Mouse (Mus musculus) midbrain, embryonic 11.5 days (tissue): ENCODE results near the gene Gm4779. TPM values are rescaled to one million over a fixed set of nuclear protein-coding genes. Genes with fewer than 3 reads are reported as not detected.
"Not testable (repeated sequence)": the region's sequence is repeated elsewhere in the genome, so short reads cannot be mapped to it uniquely, and the experiment has no call there.

Experiments used
- ATAC-seq: fragments of 200-750 bp; cut with Nextera tagmentation; 2 replicates; pipeline ENCODE4 v1.8.0; 2017; ENCODE audit warnings: moderate TSS enrichment, moderate library complexity; ENCODE audit not compliant: low FRiP score
- DNase-seq: peaks from one replicate; pipeline ENCODE4 v3.0.0; 2015; ENCODE audit warnings: low spot score; ENCODE audit errors: missing footprints
- H3K27ac ChIP-seq: fragments of 300-500 bp; sonication (generic); 2 replicates; pipeline ENCODE4 v1.5.1; 2014; ENCODE audit warnings: low read depth, low read length
- H3K27me3 ChIP-seq: fragments of 300-500 bp; sonication (generic); 2 replicates; pipeline ENCODE4 v1.6.1; 2014; ENCODE audit warnings: mild to moderate bottlenecking, low read length, moderate library complexity, mixed read lengths; ENCODE audit not compliant: control insufficient read depth, insufficient read depth
- H3K36me3 ChIP-seq: fragments of 300-500 bp; sonication (generic); 2 replicates; pipeline ENCODE4 v1.6.1; 2014; ENCODE audit warnings: mild to moderate bottlenecking, low read length, moderate library complexity, mixed read lengths; ENCODE audit not compliant: control insufficient read depth, insufficient read depth
- H3K4me1 ChIP-seq: fragments of 300-500 bp; sonication (generic); 2 replicates; pipeline ENCODE4 v1.6.1; 2014; ENCODE audit warnings: low read length; ENCODE audit not compliant: control insufficient read depth, insufficient read depth
- H3K4me2 ChIP-seq: fragments of 300-500 bp; sonication (generic); 2 replicates; pipeline ENCODE4 v1.6.1; 2014; ENCODE audit warnings: mild to moderate bottlenecking, moderate library complexity
- H3K4me3 ChIP-seq: fragments of 300-500 bp; sonication (generic); 2 replicates; pipeline ENCODE4 v1.5.1; 2014; ENCODE audit warnings: low read depth, low read length
- H3K9ac ChIP-seq: fragments of 300-500 bp; sonication (generic); 2 replicates; pipeline ENCODE4 v1.6.1; 2014; ENCODE audit warnings: low read length
- H3K9me3 ChIP-seq: fragments of 300-500 bp; sonication (generic); 2 replicates; pipeline ENCODE4 v1.6.1; 2016; ENCODE audit warnings: low read length; ENCODE audit not compliant: control insufficient read depth
- whole genome bisulfite sequencing: fragments of 180-500 bp; shearing (Covaris S2); extraction: QIAGEN DNeasy Blood & Tissue Kit; methylation state at CpG from one replicate; pipeline ENCODE4 v1.1.7; 2014; 5-methylcytosine and 5-hydroxymethylcytosine counted together
- polyA plus RNA-seq: library from polyadenylated mRNA; unstranded; fragments of >200 nt; fragmentation: Nextera tagmentation; extraction: Ambion mirVana; gene quantifications from 2 replicates; pipeline ENCODE4 v1.2.1, GENCODE M21; 2014

The Gm4779 gene
- not detected in 2 replicates for polyA plus RNA-seq

DNA sequence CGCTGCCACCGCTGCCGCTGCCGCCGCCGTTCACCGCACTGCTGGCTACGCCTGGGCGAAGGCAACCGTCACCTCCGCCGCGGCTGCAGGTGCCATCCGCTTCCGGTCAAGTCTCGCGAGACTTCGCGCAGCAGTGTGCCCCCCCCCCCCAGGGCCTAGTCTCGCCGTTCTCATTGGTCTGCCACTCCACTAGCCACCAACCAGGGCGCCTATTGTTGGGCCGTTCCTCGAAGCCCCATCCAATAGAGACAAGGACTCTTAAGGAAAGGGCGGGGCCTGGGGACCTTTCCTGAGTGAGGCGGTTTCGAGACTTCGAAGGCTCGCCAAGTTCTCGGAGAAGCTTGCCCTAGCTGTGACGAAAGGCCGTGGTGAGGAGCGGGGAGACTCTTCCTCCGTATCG, at the start of gene Gm4779, which contains the start of gene 8030474K03Rik:
Gm4779 (minus strand) TSS at position 82 of the 400 bp plus-strand sequence.
8030474K03Rik (plus strand) TSS at position 315 of the 400 bp plus-strand sequence.
- Histone ChIP-seq H3K9me3 (no peaks in the 10 kb centered on the region), H3K4me1 (no peaks in the 10 kb centered on the region), H3K4me2 (no peak within 1 kb of the TSS), H3K27ac (no peak within 1 kb of the TSS), H3K9ac (no peak within 1 kb of the TSS), H3K27me3 (peaks cover 2% of the 10 kb centered on the region; the same call in 1 of the 2 replicates), H3K4me3 (no peak within 1 kb of the TSS), H3K36me3 (no peaks in the 10 kb centered on the region)
- 94% methylated on average over 32 of the region's 35 CpGs for WGBS
- DNase-seq (no peak), ATAC-seq (no peak)

DNA sequence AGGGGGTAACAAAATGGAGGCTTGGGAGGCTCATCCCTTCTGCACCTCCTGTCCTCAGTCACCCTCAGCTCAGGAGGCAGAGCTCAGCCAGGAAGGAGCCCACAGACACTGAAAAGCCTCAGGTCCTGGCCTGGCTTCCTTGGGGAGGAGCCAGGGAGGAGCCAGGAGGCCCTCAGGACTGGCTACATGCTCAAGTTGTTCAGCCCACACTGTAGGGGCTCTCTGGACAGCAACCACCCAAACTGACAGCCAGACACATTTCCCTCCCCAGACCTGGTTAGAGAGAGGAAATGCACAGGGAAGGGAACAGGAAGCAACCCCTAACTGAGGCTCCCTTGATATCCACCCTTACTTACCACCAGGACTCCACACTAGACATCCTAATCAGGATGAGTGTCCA, 25.8 kb upstream of the Gm4779 start:
- not testable (repeated sequence) for ATAC-seq

DNA sequence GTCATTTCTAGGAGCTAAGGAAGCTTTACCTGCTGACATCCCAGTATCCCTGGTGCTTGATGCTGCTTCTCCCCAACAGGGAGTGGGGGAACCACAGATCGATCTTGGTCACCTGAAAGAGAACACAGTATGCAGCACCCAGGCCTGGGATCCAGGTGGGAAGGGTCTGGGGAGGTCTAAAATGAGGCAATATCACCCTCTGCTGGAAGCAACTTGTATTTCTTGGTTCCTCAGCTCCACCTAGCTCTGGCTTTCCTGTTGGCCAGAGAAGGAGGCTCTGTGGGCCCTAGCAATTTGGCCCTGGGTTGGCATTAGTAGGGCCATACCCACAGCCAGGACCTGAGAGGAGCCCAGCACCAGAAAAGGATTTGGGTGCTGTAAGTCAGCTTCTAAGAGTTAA, 24.9 kb upstream of the Gm4779 start:
- no peak overlapping the region for H3K4me2 ChIP-seq
- no peaks in the 10 kb centered on the region for H3K4me1 ChIP-seq
- H3K9me3 ChIP-seq: no peaks in the 10 kb centered on the region
- no peak for ATAC-seq
- no peak overlapping the region for H3K9ac ChIP-seq
- no peak for DNase-seq
- 44% methylated on average over 1 of the region's 1 CpGs for WGBS
- no peaks in the 10 kb centered on the region for H3K36me3 ChIP-seq
- peaks cover 6% of the 10 kb centered on the region for H3K27me3 ChIP-seq
- H3K4me3 ChIP-seq: no peak overlapping the region
- H3K27ac ChIP-seq: no peak overlapping the region

More for the DNA sequence above, 25.8 kb upstream of the Gm4779 start:
- H3K27ac ChIP-seq, H3K36me3 ChIP-seq, H3K4me2 ChIP-seq, H3K9me3 ChIP-seq, H3K9ac ChIP-seq, H3K4me1 ChIP-seq, H3K4me3 ChIP-seq, H3K27me3 ChIP-seq, DNase-seq: not testable (repeated sequence)

DNA sequence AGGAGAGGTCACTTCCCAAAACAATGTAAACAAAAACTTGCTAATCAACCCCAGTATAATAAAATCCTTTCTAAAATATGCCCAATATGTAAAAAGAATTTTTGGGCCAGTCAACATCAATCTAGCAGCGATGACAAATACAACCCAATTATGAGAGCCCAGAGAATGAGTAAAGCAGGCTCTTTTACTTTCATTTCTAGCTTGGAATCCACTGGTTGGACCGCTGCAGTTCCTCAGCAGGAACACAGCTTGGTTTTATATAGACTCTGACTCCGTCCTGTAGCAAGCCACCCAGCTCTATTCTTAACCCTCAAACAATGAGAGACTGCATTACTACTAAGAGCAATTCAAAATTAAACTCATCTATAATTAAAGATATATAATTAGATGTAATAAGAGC, 17.5 kb upstream of the Gm4779 start:
- DNase-seq (no peak), ATAC-seq (no peak)
- no peaks in the 10 kb centered on the region for H3K36me3 ChIP-seq
- no peak overlapping the region for H3K4me3 ChIP-seq
- no peak overlapping the region for H3K27ac ChIP-seq
- peaks cover 9% of the 10 kb centered on the region for H3K27me3 ChIP-seq
- H3K9me3 ChIP-seq: no peaks in the 10 kb centered on the region
- no peak overlapping the region for H3K4me2 ChIP-seq
- whole genome bisulfite sequencing: 65% methylated on average over 3 of the region's 3 CpGs
- no peaks in the 10 kb centered on the region for H3K4me1 ChIP-seq
- no peak overlapping the region for H3K9ac ChIP-seq

DNA sequence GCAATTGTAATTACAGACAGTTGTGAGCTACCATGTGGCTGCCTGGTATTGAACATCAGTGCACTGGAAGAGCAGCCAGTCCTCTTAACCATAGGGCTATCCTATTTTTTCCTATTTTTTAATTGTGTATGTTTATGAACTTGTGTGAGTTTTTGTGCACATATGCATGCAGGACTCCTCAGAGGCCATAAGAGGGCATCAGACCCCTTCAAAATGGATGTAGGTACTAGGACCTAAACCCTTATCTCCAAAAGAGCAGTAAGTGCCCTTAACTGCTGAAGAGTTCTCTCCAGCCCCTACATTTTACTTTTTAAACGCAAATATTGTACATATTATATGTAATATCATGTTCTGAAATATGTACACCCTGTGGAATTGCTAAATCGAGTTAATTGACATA, 11.3 kb upstream of the Gm4779 start:
- H3K36me3 ChIP-seq: no peaks in the 10 kb centered on the region
- H3K9ac ChIP-seq: no peak overlapping the region
- H3K27ac ChIP-seq: no peak overlapping the region
- no peak overlapping the region for H3K4me2 ChIP-seq
- WGBS: 29% methylated on average over 2 of the region's 2 CpGs
- H3K9me3 ChIP-seq: no peaks in the 10 kb centered on the region
- H3K4me1 ChIP-seq: no peaks in the 10 kb centered on the region
- DNase-seq: no peak
- no peak overlapping the region for H3K4me3 ChIP-seq
- H3K27me3 ChIP-seq: peaks cover 2% of the 10 kb centered on the region; the same call in 1 of the 2 replicates
- ATAC-seq: no peak

DNA sequence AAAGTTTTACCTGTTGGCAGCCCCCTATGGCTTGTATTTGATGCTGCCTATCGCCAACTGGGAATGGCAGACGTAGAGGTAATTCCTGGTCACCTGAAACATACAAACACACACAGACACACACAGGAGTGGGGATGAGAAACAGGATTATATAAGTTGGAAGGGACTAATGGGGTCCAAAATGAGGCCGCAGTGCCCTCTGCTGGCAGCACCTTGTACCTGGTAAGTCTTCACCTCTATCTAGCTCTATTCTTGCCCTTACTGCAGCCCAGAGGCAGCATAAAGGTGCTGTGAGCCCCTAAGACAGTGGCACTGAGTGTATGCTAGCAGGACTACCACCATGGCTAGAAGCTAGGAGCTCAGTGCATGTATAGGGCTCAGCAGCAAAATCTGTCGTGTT, 2.7 kb downstream of the Gm4779 start:
- ATAC-seq (no peak), DNase-seq (peak; percentile 89)
- Histone ChIP-seq H3K36me3 (no peaks in the 10 kb centered on the region), H3K27ac (no peak overlapping the region), H3K4me2 (no peak overlapping the region), H3K4me3 (no peak overlapping the region), H3K27me3 (peaks cover 2% of the 10 kb centered on the region; the same call in 1 of the 2 replicates), H3K9me3 (no peaks in the 10 kb centered on the region), H3K9ac (no peak overlapping the region), H3K4me1 (no peaks in the 10 kb centered on the region)
- 47% methylated on average over 4 of the region's 4 CpGs for WGBS

DNA sequence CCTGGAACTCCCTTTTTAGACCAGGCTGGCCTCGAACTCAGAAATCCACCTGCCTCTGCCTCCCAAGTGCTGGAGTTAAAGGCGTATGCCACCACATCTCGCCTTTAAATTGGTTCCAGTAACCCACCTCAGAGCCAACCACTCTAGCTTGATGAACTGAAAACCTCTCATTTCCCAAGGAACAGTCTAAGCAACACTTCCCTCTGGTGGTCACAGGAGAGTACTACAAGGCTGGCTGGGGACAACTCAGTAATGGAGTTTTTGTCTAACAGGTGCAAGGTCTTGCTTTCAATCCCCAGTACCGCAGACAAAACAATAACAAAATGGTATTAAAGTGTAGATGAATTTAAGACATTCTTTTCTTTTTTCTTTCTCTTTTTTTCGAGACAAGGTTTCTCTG, 22.2 kb downstream of the Gm4779 start:
- Histone ChIP-seq H3K9ac (no peak overlapping the region), H3K9me3 (no peaks in the 10 kb centered on the region), H3K4me3 (no peak overlapping the region), H3K27ac (no peak overlapping the region), H3K4me1 (no peaks in the 10 kb centered on the region), H3K36me3 (no peaks in the 10 kb centered on the region), H3K4me2 (no peak overlapping the region), H3K27me3 (no peaks in the 10 kb centered on the region; the same call in 1 of the 2 replicates)
- ATAC-seq: no peak
- WGBS: 44% methylated on average over 5 of the region's 5 CpGs
- DNase-seq: peak; percentile 92

DNA sequence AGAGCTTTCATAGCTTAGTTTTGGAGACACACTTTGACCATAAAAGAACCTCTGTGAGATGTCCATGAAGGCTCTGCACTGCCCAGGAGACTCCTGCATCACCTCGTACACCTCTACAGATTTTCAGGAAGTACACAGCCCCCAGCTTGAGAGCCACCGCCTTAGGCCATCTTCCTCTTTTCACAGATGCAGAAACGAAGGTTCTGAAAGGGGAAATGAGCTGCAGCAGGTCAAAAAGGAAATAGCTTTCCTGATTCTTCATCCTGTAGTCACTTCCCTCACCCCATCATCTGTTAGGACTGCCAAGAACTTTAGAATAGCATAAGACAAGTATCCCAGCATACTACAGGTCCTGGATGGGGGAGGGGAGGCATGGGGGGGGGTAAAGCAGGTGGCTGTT, 23.9 kb downstream of the Gm4779 start:
- peaks cover 2% of the 10 kb centered on the region for H3K27me3 ChIP-seq
- H3K27ac ChIP-seq: no peak overlapping the region
- ATAC-seq (no peak), DNase-seq (no peak)
- no peaks in the 10 kb centered on the region for H3K4me1 ChIP-seq
- 78% methylated on average over 3 of the region's 3 CpGs for WGBS
- H3K9ac ChIP-seq: no peak overlapping the region
- H3K9me3 ChIP-seq: no peaks in the 10 kb centered on the region
- H3K36me3 ChIP-seq: no peaks in the 10 kb centered on the region
- no peak overlapping the region for H3K4me2 ChIP-seq
- no peak overlapping the region for H3K4me3 ChIP-seq

DNA sequence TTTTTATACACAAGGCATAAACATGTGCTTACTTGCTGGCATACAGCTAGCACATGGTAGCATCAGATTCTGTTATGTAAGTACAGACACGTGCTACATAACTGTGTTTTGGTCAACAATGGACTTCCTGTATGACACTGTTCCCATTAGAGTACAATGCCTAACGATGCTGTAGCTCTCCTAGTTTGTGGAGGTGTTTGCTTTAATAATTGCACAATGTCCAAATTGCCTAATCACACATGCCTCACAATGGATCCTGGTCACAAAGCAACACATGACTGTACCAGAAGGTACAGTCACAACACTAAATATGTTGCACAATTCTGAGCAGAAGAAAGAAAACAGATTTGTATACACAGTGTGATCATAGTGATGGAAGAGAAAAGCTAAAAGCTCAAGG, 24.7 kb downstream of the Gm4779 start:
- H3K4me2 ChIP-seq: no peak overlapping the region
- 68% methylated on average over 2 of the region's 2 CpGs for WGBS
- no peaks in the 10 kb centered on the region for H3K4me1 ChIP-seq
- DNase-seq (no peak), ATAC-seq (no peak)
- H3K9ac ChIP-seq: no peak overlapping the region
- no peaks in the 10 kb centered on the region for H3K36me3 ChIP-seq
- no peak overlapping the region for H3K27ac ChIP-seq
- H3K27me3 ChIP-seq: peaks cover 2% of the 10 kb centered on the region
- H3K9me3 ChIP-seq: no peaks in the 10 kb centered on the region
- no peak overlapping the region for H3K4me3 ChIP-seq

DNA sequence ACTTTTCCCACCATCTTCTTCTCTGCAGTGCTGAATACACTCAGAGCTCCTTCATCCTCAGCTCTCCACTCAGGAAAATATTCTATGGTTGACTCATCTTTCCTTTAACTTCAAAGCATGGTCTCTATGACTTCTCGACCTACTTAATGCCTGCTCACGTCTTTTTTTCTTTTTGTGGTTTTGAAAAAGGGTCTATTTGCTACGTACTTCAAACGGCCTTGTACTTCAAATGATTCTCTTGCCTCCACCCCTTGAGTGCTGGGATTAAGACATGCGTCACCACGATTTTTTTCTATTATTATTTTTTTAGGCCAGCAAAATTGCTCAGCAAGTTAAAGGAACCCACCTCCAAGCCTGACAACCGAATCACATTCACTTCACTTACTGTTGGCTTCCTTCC, 26.9 kb downstream of the Gm4779 start:
- ATAC-seq: no peak
- 71% methylated on average over 7 of the region's 7 CpGs for WGBS

More for the DNA sequence above, 26.9 kb downstream of the Gm4779 start:
- Histone ChIP-seq H3K9me3 (no peaks in the 10 kb centered on the region), H3K27ac (no peak overlapping the region), H3K4me2 (no peak overlapping the region), H3K4me3 (no peak overlapping the region), H3K9ac (no peak overlapping the region), H3K4me1 (no peaks in the 10 kb centered on the region), H3K36me3 (no peaks in the 10 kb centered on the region), H3K27me3 (peaks cover 2% of the 10 kb centered on the region)
- DNase-seq: no peak
